Mouse (Mus musculus) spleen, adult 12 weeks (tissue): ENCODE measurements around the gene Tsen54.

ENCODE experiments used
- DNase-seq: peaks from one replicate; pipeline ENCODE4 v3.0.0; 2022; ENCODE audit warnings: low spot score

Tsen54 gene

DNA sequence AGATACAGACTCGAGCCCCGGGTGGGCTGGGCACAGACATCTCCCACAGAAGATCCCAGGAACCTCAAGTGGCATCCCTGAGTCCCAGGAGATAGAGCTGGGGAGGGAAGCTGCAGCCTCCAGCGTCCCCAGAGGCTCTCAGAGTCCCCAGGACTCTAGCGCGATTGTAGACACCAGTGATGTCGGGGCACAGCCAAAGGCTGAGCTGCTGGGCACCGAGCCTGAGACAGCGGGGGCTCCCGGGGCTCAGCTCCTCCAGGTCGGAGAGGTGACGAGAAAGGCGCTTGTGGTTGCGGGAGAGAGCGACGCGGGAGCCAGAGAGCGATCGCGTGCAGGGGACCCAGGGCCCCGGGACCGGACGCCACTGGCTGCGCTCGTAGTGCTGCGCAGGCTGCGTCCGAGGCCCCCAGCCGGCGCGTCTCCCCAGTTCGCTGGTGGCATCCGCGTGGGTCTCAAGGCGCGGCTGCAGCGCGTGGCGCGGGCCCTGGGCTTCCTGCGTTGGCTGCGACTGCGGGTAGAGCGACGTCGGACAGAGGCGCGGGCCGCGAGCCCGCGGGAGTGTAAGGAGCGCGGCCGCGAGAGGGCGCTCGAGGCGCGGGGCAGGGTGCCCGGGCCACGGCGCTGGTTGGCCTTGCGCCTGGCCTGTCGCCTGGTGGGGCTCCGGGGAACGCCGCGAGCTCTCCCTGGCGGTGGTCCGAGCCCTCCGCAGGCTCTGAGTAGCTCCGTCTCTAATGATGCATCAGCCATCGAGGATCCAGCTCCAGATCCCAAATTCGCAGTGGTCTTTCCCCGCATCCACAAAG lies 44.8 kb downstream of the Tsen54 start:
- DNase-seq, result peak; percentile 73

DNA sequence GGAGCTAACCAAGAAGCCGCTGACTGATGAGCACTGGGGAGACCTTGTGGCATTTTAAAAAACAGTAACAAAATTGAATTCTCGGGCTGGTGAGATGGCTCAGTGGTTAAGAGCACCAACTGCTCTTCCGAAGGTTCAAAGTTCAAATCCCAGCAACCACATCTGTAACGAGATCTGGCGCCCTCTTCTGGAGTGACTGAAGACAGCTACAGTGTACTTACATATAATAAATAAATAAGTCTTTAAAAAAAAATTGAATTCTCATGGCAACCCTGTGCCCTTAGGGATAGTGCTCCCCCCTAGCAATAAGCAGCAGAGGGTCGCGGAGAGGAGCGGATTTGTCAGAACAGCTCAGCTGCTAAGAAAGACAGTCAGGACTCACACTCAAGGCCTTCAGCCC lies 49.4 kb downstream of the Tsen54 start:
- DNase-seq, result no peak

DNA sequence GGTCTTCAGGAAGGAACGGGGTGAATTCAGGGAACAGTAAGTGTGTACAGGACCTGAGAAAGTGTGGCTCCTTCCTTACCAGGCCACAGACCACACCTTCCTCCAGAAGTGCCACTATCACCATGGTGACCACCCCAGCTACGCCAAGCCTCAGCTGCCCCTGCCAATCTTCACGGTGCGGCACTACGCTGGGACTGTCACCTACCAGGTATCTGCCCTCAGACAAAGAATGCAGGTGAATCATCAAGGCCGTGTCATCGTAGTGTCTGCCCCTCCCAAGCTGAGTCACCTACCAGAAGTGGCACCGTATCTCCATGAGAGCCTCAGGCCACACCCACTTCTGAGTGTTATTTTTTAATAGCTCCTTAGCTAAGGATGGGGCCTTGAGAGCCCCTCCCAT lies 54.9 kb downstream of the Tsen54 start:
- DNase-seq, result no peak

DNA sequence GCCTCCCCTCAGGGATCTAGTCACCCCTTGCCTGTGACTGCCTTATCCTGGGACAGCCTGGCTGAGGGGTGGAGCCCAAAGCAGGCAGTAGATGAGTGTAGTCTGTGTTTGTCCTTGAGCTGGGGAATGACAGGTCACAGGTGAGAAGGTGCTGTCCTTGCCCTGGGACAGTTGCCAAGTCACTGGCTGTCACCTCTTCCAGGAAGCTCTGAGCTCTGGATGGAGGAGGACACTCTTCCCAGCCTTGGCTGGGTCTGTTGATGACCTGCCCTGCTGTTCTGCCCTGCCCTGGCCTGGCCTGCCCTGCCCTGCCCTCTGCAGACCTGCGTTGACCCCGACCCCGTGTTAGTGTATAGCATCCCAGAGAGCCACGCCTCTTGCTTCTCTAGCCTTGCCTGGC lies 57.9 kb downstream of the Tsen54 start:
- no peak for DNase-seq
